Mouse (Mus musculus) c-Kit-positive CD71-negative TER-119-negative erythroid progenitor cells, embryonic 14.5 days (primary cell): Measurements from ENCODE around the gene R3hdm2.

Experiments
- DNase-seq: peaks from one replicate; pipeline ENCODE4 v3.0.0-alpha.2; 2013; ENCODE audit warnings: low read depth

Gene R3hdm2

DNA sequence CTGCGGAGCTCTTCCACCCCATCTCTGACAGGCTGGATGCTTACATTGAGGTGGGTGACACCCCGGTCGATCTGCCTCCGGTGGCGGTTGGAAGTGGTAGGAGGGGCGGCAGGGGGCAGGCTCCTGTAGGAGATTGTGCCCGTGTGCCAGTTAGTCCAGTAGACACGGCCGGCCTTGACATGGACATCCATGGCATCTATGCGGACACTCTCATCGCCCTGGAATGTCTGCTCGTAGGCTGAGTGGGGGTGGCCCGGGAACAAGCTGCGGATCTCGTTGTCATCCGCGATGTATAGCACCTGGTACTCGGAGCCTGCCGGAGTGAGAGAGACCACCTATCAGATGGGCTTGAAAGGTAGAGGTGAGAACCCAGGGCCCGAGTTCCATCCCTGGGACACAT lies 164.2 kb downstream of the R3hdm2 start:
- DNase-seq, result no peak

DNA sequence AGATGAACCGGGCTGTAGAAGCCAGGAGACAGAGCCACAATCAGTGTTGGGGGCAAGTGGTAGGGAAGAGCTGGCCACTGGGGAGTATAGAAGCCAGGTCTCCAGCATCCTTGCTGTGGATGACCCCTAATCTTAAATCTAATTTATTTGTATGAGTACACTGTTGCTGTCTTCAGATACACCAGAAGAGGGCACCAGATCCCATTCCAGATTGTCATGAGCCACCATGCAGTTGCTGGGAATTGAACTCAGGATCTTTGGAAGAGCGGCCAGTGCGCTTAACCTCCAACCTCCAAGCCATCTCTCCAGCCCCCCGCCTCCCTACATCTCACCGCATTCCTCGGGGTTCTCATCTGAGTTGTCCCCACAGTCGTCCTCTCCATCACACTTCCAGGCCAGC lies 166.4 kb downstream of the R3hdm2 start:
- no peak for DNase-seq

DNA sequence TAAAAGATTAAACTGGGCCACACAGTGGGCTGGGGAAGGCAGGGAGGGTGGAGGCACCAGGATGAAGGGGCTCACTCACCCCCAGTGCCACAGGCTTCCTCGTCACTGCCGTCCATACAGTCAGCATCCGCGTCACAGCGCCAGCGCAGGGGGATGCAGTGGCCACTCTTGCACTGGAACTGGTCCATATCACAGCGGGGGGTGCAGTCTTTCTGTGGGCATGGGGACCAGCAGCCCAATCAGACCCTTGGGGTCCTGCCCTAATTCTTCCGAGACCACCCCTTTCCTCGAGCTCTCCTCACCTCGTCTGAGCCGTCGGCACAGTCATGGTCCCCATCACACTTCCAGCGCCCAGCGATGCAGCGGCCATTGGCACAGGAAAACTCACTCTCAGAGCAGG lies 168.1 kb downstream of the R3hdm2 start:
- no peak for DNase-seq
